Mouse (Mus musculus) liver, embryonic 12.5 days (tissue): ENCODE measurements around the gene Nemp1. TPM values are rescaled to one million over a fixed set of nuclear protein-coding genes. Genes with fewer than 3 reads are reported as not detected.
A peak's percentile ranks its signal among the peaks of the same experiment; 100 is the strongest.

Source experiments
- ATAC-seq: fragments of 200-750 bp; cut with Nextera tagmentation; 2 replicates; pipeline ENCODE4 v1.8.0; 2017; ENCODE audit warnings: moderate number of reproducible peaks, mild to moderate bottlenecking, moderate library complexity
- H3K27ac ChIP-seq: fragments of 300-500 bp; sonication (generic); 2 replicates; pipeline ENCODE4 v1.5.1; 2016; ENCODE audit warnings: mild to moderate bottlenecking
- H3K27me3 ChIP-seq: fragments of 300-500 bp; sonication (generic); replicated peaks from 2 replicates; pipeline ENCODE4 v1.6.1; 2016; ENCODE audit warnings: mild to moderate bottlenecking, moderate library complexity
- H3K36me3 ChIP-seq: fragments of 300-500 bp; sonication (generic); 2 replicates; pipeline ENCODE4 v1.6.1; 2016; ENCODE audit warnings: mild to moderate bottlenecking, moderate library complexity
- H3K4me1 ChIP-seq: fragments of 300-500 bp; sonication (generic); 2 replicates; pipeline ENCODE4 v1.6.1; 2016
- H3K4me2 ChIP-seq: fragments of 300-500 bp; sonication (generic); 2 replicates; pipeline ENCODE4 v1.6.1; 2016; ENCODE audit warnings: mild to moderate bottlenecking, moderate library complexity
- H3K4me3 ChIP-seq: fragments of 300-500 bp; sonication (generic); 2 replicates; pipeline ENCODE4 v1.5.1; 2016; ENCODE audit warnings: mild to moderate bottlenecking, moderate library complexity
- H3K9ac ChIP-seq: fragments of 300-500 bp; sonication (generic); 2 replicates; pipeline ENCODE4 v1.6.1; 2016; ENCODE audit warnings: mild to moderate bottlenecking, moderate library complexity
- H3K9me3 ChIP-seq: fragments of 300-500 bp; sonication (generic); replicated peaks from 2 replicates; pipeline ENCODE4 v1.6.1; 2016; ENCODE audit warnings: mild to moderate bottlenecking, moderate library complexity
- WGBS: fragments of 180-500 bp; shearing (Covaris S2); methylation state at CpG from one replicate; pipeline ENCODE4 v1.1.7; 2016; ENCODE audit not compliant: insufficient replicate concordance; 5-methylcytosine and 5-hydroxymethylcytosine counted together
- polyA plus RNA-seq: library from polyadenylated mRNA; unstranded; fragments of >200 nt; fragmentation: Nextera tagmentation; extraction: Ambion mirVana; gene quantifications from 2 replicates; pipeline ENCODE4 v1.2.1, GENCODE M21; 2016

Nemp1 gene
- 7.0 and 8.0 TPM in 2 replicates for polyA plus RNA-seq

- peak within 1 kb of the TSS; percentile 79 for H3K4me2 ChIP-seq
- peak within 1 kb of the TSS; percentile 51 for H3K9ac ChIP-seq
- peak; percentile 27 for ATAC-seq
- H3K27ac ChIP-seq, result peak within 1 kb of the TSS; percentile 72
- H3K27me3 ChIP-seq, result peaks cover 81% of the 10 kb centered on the region
- H3K9me3 ChIP-seq, result no peaks in the 10 kb centered on the region
- peak within 1 kb of the TSS; percentile 60 for H3K4me3 ChIP-seq
- under 1% methylated on average over 70 of the region's 73 CpGs for WGBS
- H3K36me3 ChIP-seq, result no peaks in the 10 kb centered on the region
- peaks cover 67% of the 10 kb centered on the region for H3K4me1 ChIP-seq
Measured at GRCm38 (mm10) chr10:127666501-127667268, at the start of gene Nemp1. Gene Nemp1 (plus strand): TSS chr10:127666901.

DNA sequence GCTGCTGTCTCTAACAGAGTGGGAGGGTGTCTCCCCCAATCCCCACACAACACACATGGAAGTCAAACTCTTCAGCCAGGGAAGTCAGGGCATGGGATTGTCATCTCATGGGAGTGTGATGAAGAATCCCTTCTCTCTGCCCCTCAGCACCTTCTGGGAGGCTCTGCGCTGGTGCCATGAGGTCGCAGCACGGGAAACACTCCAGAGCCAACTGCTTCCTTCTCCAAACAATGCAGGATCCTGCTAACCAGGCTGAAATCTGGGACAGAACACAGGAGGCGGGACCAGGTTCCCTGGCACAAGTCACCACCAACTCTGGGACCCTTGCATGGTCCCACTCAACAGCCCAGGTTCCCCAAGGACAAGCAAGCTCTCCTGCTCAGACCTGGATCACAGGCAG lies 49.4 kb upstream of the Nemp1 start:
- Histone ChIP-seq H3K9me3 (no peaks in the 10 kb centered on the region), H3K27ac (no peak overlapping the region), H3K36me3 (no peaks in the 10 kb centered on the region; the same call in 1 of the 2 replicates), H3K4me2 (no peak overlapping the region), H3K4me3 (no peak overlapping the region), H3K4me1 (peaks cover 86% of the 10 kb centered on the region), H3K27me3 (peaks cover 96% of the 10 kb centered on the region), H3K9ac (no peak overlapping the region)
- WGBS, result 42% methylated on average over 4 of the region's 4 CpGs
- no peak for ATAC-seq

GRCm38 (mm10) chr10:127618173-127618572 lies 48.5 kb upstream of the Nemp1 start:
- peaks cover 78% of the 10 kb centered on the region for H3K4me1 ChIP-seq
- H3K27ac ChIP-seq, result no peak overlapping the region; the same call in 1 of the 2 replicates
- peak overlapping the region; percentile 72 for H3K4me2 ChIP-seq
- WGBS, result 26% methylated on average over 6 of the region's 6 CpGs
- H3K4me3 ChIP-seq, result no peak overlapping the region
- ATAC-seq, result no peak
- H3K36me3 ChIP-seq, result no peaks in the 10 kb centered on the region
- H3K27me3 ChIP-seq, result peaks cover 94% of the 10 kb centered on the region
- no peaks in the 10 kb centered on the region for H3K9me3 ChIP-seq
- no peak overlapping the region for H3K9ac ChIP-seq

DNA sequence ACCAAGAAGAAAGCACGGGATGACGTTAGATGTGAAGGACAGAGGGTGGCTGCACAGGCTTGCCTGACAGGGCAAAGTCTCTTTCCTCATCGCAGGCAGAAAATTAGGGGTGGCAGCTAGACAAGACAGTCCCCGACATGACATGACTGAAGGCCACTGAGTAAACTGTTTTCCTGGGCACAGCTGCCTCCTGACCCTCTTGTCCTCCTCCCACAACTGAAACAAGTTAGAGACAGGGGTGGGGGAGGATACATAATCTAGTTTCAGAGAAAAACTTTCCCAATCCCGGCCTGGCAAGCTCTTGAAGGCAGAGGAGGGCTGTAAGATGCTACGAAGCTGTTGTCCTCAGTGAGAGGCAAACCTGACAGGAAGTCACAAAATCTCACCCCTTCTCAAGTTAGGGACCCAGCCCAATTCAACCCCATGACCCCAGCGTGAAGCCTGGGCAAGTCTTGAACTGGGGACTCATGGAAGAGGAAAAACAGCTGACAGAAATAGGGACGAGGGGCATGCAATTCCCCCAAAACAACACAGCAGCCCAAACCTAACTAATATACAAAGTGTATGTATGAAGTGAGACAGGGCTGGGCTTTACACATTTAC lies 47.5 kb upstream of the Nemp1 start:
- Histone ChIP-seq H3K4me1 (peaks cover 69% of the 10 kb centered on the region), H3K4me3 (peak overlapping the region; percentile 56), H3K27ac (peak overlapping the region; percentile 72), H3K4me2 (peak overlapping the region; percentile 72), H3K9ac (peak overlapping the region; percentile 32), H3K27me3 (peaks cover 85% of the 10 kb centered on the region), H3K9me3 (no peaks in the 10 kb centered on the region), H3K36me3 (no peaks in the 10 kb centered on the region)
- ATAC-seq, result no peak
- 26% methylated on average over 8 of the region's 8 CpGs for WGBS

GRCm38 (mm10) chr10:127619941-127620405 lies 46.7 kb upstream of the Nemp1 start:
- Histone ChIP-seq H3K36me3 (no peaks in the 10 kb centered on the region), H3K4me3 (peak overlapping the region; percentile 56), H3K4me2 (peak overlapping the region; percentile 72), H3K27ac (peak overlapping the region; percentile 72), H3K9ac (peak overlapping the region; percentile 59), H3K4me1 (peaks cover 61% of the 10 kb centered on the region), H3K27me3 (peaks cover 80% of the 10 kb centered on the region), H3K9me3 (no peaks in the 10 kb centered on the region)
- WGBS, result 12% methylated on average over 11 of the region's 12 CpGs
- no peak for ATAC-seq

DNA sequence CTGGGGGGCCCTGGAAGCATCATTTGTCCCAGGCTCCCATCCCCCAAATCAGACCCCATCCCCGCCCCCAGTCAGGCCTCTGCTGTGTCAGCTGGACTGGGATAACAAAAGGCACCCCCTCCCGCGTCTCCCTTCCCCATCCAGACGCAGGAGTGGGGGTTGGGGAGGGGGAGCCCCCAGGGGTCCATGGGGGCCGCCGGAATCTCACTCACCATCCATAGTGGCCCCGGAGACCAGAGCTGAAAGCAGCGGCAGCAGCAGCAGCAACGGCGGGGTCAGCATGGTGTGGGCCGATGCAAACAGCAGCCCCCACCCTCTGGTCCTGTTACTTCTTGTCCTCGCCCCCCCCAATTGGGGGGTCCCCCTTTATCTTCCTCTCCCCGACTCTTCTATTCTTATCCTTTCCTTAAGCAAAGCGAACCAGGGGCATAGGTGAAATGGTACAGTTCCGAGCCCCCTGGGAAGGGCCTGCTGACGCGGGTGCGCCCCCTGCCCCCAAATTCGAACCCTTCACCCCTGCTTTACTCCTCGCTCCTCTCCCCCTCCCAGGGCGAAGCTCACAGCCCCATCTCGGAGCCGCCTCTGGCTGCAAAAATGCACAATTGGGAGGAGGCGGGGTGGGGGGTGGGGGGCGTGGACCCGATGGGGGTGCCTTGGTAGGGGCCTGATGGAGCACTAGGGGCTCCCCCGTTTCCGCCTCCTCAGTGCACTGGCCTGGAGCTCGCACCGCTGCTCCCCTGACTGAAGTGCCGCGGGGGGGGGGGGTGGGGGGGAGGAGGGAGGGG lies 46.1 kb upstream of the Nemp1 start, which contains the start of gene Lrp1:
TSS of gene Lrp1 (minus strand) at position 743 of the 785 bp plus-strand sequence.
- WGBS, result 4% methylated on average over 26 of the region's 32 CpGs

DNA sequence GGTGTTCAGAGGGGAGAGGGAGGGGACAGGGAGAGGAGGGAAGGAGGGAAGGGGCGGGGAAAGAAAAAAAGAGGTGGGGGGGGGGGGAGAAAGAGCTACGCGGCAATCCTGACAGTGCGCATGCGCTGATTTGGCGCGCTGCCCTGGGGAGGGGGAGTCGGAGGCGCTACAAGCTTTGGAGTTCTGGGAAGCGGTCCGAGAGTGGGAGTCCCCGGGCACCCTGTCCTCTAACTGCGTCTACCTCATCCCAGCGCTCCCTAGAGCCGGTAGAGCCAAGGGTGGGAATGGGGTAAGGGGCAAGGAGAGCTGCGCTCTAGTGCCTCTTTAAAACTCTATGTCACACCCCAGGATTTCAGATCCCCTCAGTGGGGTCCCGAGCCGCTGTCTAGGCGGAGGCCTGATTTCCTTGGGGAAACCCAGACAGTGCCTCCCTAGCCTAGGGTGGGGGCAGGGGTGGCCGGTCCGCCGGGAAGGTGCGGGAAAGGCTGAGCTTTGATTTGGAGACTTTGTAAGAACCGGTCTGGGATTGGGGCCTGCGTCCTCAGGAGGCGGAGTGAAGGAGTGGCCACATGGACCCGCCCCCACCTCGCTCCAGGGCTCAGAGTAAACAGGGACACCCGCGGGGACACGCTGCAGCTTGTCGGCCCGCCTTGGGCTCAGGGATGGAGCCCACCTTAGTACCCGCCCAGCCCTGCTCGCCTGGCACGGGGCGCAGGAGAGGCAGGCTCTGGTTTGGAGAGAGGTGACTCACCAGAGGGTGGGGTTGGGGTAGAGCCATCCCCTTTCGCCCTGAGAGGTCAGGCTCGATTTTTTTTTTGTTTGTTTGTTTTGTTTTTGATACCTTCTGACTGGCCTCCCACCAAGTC lies 45.3 kb upstream of the Nemp1 start:
- Histone ChIP-seq H3K27me3 (peaks cover 65% of the 10 kb centered on the region), H3K4me3 (peak overlapping the region; percentile 56), H3K9ac (peak overlapping the region; percentile 45; the same call in 1 of the 2 replicates), H3K9me3 (peaks cover 1% of the 10 kb centered on the region; the same call in 1 of the 2 replicates), H3K36me3 (no peaks in the 10 kb centered on the region), H3K4me1 (peaks cover 47% of the 10 kb centered on the region), H3K27ac (peak overlapping the region; percentile 79), H3K4me2 (peak overlapping the region; percentile 72)
- peak; percentile 67 for ATAC-seq
- WGBS, result under 1% methylated on average over 34 of the region's 39 CpGs

More for the DNA sequence above, 46.1 kb upstream of the Nemp1 start, which contains the start of gene Lrp1:
- H3K4me2 ChIP-seq, result peak within 1 kb of the TSS; percentile 72
- H3K4me1 ChIP-seq, result peaks cover 55% of the 10 kb centered on the region
- H3K27me3 ChIP-seq, result peaks cover 73% of the 10 kb centered on the region
- H3K4me3 ChIP-seq, result peak within 1 kb of the TSS; percentile 56
- H3K9me3 ChIP-seq, result no peaks in the 10 kb centered on the region
- peak within 1 kb of the TSS; percentile 79 for H3K27ac ChIP-seq
- peak; percentile 33; the same call in 1 of the 2 replicates for ATAC-seq
- peak within 1 kb of the TSS; percentile 59 for H3K9ac ChIP-seq
- no peaks in the 10 kb centered on the region for H3K36me3 ChIP-seq

GRCm38 (mm10) chr10:127622057-127622392 lies 44.7 kb upstream of the Nemp1 start:
- H3K36me3 ChIP-seq, result no peaks in the 10 kb centered on the region
- peaks cover 7% of the 10 kb centered on the region; the same call in 1 of the 2 replicates for H3K9me3 ChIP-seq
- peak overlapping the region; percentile 56 for H3K4me3 ChIP-seq
- H3K27ac ChIP-seq, result peak overlapping the region; percentile 79
- H3K9ac ChIP-seq, result no peak overlapping the region
- H3K4me2 ChIP-seq, result peak overlapping the region; percentile 72
- H3K4me1 ChIP-seq, result peaks cover 41% of the 10 kb centered on the region
- ATAC-seq, result 0 out of 2 replicates have a peak, but pooled peaks have one; percentile 8
- WGBS, result 2% methylated on average over 13 of the region's 13 CpGs
- peaks cover 59% of the 10 kb centered on the region for H3K27me3 ChIP-seq

DNA sequence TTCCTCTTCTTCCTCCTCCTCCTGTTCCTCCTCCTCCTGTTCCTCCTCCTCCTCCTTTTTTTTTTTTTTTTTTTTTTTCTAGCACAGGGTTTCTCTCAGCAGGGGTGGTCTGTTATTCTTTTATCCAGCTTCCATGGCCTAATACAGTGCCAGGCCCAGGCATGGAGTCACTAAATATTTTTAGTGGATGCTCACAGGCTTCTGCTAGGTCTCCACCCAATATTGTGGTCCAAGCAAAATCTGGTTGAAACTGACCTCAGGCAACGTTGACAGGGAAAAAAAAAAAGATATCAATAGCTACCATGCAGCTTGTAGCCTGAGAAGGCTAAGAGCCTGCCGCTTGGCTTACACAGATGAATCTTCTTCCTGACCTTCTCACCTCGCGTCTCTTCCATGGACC lies 44.0 kb upstream of the Nemp1 start:
- peaks cover 35% of the 10 kb centered on the region for H3K4me1 ChIP-seq
- peaks cover 53% of the 10 kb centered on the region for H3K27me3 ChIP-seq
- no peak overlapping the region for H3K4me3 ChIP-seq
- ATAC-seq, result no peak
- peaks cover 7% of the 10 kb centered on the region; the same call in 1 of the 2 replicates for H3K9me3 ChIP-seq
- H3K9ac ChIP-seq, result no peak overlapping the region
- H3K4me2 ChIP-seq, result no peak overlapping the region; the same call in 1 of the 2 replicates
- WGBS, result 53% methylated on average over 4 of the region's 4 CpGs
- no peaks in the 10 kb centered on the region for H3K36me3 ChIP-seq
- H3K27ac ChIP-seq, result no peak overlapping the region

GRCm38 (mm10) chr10:127623439-127624216 lies 43.1 kb upstream of the Nemp1 start:
- Histone ChIP-seq H3K4me3 (no peak overlapping the region), H3K9ac (no peak overlapping the region), H3K36me3 (no peaks in the 10 kb centered on the region), H3K27me3 (peaks cover 43% of the 10 kb centered on the region), H3K4me1 (peaks cover 27% of the 10 kb centered on the region), H3K9me3 (peaks cover 7% of the 10 kb centered on the region; the same call in 1 of the 2 replicates), H3K27ac (no peak overlapping the region), H3K4me2 (no peak overlapping the region)
- 71% methylated on average over 6 of the region's 6 CpGs for WGBS
- ATAC-seq, result no peak
